Mouse (Mus musculus) thymus, postnatal 10 days (tissue): ENCODE data around the gene Frmd5.
"Not testable (repeated sequence)": the region's sequence is repeated elsewhere in the genome, so short reads cannot be mapped to it uniquely, and the experiment has no call there.

Experiments
- DNase-seq, 2 experiments: peaks; one replicate each; pipeline ENCODE4 v3.0.0; 2021; ENCODE audit warnings: low spot score in 2 of 2

Gene Frmd5

DNA sequence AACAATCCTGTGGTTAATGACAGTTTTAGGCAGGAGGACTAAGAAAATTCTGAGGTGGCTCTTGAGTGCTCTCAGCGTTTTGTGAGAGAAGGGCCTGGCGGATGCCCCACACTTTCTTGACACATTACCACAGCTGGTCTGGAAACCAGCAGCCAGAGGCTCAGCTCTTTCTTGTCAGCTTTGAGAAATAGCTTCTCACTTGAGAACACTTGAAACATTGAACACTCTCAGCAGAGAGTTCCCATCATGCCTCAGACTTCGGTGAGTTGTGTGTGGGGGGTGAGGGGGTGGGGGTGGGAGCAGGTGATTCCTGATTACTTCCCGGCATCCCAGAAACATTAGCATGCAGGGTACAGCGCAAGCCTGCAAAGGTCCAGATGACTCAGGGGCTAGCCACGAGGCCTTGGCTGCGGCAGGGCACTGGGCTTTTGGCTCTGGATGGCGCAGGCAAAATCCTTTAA, 231.1 kb downstream of the Frmd5 start:
- DNase-seq: no peak

DNA sequence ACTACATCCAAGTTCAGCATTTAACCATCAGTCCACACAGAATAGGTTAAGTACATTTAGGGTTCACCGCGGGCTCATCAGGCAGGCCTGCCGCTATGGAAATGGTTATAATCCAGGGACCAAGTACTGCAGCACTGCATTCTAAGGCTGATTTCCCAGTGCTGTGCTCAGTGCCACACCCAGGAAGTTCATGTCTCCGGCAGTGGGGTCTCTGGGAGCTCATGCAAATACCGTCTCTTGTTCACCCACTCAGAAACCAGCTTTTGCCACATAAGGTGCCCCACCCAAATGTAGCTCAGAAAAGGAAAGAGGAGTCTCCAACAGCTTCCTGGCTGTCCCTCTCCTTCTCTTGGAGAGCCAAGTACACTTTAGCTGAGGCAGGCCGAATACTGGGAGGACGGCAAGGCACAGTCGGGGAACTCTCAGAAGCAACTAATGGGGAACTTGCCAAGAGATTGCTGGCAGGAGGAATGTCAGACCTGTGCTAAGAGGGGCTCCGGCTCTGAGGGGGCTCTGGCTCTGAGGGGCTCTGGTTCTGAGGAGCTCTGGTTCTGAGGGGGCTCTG, 232.7 kb downstream of the Frmd5 start:
- DNase-seq: no peak

DNA sequence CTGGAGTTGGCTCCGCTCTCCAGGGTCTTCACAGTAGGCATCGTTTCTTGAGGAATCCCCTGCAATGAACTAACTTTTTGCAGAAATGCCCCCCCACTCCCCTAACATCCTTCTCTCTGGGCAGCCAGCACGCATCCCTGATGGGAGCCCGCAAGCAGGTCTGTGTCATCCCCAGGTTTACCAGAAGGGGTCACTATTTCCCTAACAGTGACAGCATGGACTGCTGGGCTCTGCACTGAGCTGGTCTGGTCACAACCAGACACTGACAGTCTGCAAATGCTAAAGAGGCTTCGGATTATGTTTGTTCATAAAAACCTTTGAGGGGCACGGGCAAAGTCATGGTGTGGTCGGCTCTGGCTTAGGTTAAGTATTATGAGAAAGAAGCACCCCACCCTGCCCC, 235.1 kb downstream of the Frmd5 start:
- DNase-seq: peak; percentile 53 to 86

DNA sequence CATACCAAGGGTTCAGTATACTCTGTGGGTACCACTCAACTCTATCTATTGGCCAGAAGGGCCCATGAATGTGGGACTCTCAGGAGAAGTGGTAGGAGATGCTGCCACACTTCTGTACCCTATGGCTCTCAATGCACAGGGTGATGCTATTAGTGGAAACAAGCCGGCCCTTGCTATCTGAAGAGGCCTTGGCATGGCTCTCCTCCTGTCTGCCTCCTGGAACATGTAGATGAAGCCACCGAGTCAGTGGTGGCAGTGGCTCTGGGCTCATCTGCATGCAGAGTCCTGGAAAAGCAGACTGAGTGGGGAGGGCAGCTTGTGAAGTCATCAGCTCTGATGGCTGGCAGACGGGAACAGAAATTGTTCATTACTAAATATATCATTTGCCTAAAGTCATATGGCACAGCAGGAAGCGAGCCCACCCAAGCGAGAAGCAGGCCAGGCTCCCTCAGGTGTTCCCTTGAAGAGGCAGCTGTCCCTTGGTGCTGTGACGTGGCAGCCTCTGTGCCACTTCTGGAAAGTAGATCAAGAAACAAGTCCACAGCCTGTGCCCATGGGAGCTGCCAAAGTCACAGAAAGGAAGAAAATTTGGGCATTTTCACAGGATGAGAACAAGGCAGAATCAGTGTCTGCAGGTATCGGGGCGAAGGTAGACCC, 235.8 kb downstream of the Frmd5 start:
- DNase-seq: no peak

DNA sequence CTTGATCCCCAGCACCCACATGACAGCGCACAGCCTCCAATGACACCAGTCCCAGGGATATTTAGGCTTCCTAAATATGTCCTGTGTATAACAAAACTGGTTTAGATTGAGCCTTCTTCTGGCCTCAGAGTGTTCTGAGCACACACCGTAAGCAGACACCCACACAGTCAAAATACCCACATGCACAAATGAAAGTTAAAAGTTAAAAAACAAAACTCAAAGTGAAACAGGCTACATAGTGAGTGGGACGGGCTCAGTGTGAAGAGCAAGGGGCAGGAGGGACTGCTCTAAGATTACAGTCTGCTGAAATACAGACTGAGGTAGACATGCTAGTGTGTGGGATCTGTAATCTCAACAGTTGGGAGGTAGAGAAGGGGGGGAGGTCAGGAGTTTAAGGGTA, 236.8 kb downstream of the Frmd5 start:
- DNase-seq: no peak

DNA sequence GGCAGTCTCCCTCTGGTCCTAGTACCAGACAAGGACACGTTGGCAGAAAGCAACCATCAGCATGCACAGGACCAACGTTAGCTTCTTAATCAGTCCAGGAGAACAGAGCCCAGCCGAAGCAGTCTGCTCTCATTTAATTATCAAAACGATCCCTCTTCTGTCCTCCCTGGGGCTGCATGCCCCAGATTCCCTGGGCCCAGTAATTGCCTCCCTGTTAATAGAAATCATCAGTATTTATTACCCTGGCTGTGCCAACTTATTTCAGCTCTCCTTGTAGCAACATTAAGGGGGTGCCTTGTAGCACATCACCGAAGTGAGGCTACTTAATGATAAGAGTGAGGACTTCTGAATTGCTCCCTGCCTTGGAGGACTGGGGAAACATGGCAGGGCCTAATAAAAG, 241.0 kb downstream of the Frmd5 start:
- no peak for DNase-seq

DNA sequence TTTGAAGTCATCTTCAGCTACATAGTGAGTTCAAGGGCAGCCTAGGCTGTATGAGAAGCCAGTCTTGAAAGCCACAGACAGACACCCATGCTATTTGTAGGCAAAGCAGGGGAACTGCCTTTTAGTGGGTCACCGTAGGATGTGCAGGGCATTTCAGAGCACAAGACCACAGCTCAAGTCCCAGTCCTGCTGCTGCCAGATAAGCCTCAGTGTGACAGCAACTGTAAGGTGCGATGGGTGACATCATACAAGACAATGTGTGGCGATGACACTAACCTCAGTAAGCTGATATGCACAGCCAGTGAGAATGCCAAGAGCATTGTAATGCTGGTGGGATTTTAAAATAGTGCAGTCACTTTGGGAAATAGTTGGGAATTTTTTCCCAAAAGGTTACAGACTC, 243.8 kb downstream of the Frmd5 start:
- no peak for DNase-seq

DNA sequence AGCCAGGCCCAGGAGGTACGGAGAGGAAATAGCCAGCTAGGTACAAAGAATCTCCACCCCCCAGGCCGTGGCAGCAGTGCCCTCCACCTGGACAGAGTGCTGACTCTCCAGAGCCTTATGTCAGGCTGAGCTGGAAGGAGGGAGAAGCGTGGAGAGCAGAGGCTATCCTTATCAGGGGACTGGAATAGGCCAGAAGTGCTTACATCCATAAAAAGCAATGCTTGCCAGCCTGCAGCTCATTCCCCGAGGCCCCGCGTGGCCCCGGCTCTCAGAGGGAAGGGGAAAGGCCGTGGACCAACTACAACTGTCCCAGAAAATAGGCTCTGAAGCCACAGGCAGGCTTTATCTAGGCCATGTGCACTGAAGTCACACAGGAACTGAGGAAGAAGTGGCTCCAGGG, 255.6 kb downstream of the Frmd5 start:
- no peak for DNase-seq

DNA sequence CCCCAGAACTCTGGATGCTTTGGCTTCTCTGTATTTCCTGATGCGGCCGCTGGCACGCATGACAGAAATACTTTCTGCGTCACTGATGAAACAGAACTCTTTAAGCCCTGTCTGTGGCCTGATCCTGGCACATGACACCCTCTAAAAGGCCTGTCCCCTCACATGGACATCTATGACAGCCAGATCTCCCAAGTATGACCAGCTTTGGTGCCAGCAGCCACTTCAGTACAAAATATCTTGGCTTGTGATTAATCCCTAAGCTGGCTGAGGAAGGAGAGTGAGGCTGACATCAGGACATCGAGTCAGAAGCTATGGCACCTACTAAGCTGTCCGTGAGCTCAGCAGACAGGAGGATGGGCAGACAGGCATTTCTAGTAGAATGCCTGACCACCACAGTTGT, 257.3 kb downstream of the Frmd5 start:
- no peak for DNase-seq

DNA sequence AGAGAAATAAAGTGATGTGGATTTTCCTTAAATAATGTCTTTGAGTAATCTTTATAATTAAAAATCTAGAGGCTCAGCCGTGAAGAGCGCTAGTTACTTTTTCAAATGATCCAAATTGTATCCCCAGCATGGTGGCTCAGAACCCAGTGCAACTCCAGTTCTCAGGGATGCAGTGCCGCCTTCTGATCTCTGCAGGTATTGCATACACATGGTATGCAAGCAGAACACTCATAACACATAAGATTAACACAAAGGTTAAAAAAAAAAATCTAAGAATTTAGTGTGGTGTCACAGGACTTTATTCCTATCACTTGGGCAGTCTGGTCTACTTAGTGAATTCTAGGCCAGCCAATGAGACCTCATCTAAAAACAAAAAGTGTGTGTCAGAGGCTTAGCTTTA, 262.1 kb downstream of the Frmd5 start:
- DNase-seq: no peak

DNA sequence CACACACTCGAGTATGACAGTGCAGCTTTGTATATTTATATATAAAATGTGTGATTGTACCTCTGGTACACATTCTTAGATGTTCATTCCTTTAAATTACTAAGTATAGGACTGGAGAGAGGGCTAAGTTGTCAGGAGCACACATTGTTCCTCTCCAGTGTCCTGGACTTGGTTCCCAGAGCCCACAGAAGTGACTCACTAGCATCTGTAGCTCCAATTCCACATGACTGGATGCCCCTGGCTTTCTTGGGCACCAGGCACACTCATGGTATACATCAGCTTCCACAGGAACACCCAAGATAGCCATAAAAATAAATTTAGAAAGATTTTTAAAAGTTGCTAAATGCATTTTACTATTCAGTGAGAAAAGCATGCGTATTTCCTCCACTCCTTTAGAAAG, 281.8 kb downstream of the Frmd5 start:
- DNase-seq: no peak

DNA sequence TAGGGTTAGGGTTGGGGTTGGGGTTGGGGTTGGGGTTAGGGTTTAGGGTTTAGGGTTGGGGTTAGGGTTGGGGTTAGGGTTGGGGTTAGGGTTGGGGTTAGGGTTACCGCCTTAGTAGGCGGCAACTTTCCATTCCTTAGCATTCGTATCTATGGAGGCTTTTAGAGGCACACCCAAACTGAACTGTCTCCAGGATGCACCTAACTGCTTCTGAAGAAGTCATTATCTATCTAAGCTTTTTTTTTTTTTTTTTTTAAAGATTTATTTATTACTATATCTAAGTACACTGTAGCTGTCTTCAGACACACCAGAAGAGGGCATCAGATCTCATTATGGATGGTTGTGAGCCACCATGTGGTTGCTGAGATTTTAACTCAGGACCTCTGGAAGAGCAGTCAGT, 284.1 kb downstream of the Frmd5 start:
- not testable (repeated sequence) for DNase-seq

DNA sequence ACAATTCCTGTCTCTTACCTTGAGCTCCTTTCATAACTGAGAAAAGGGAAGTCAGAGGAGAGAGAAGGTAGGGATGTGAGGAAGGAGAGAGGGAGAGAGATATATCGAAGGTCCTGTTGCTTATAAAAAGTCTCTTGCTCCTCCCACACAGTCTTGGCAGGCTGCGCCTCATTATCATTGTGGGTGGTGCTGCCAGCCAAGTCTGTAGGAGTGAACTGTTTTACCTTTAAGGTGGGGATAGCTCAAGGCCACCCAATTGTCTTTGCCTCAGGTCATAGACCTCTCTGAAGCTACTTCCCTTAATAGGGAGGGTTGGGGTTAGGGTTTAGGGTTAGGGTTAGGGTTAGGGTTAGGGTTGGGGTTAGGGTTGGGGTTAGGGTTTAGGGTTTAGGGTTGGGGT, 284.9 kb downstream of the Frmd5 start:
- no peak for DNase-seq

DNA sequence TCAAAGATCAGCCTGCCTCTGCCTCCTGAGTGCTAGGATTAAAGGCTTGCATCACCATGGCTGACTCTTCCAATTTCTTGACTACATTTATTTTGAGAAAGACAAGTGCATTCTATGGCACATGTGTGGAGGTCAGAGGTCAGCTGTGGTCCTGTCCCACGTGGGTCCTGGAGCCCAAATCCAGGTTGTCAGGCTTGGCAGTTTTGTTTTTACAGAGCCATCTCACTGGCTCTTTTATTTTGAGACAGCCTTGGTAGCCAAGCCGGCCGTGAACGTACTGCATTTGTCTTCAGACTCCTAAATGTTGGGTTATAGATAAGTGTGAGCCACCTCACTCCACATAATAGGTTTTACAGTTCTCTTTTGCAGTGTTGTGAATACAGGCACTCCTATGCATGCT, 288.2 kb downstream of the Frmd5 start:
- not testable (repeated sequence) for DNase-seq

DNA sequence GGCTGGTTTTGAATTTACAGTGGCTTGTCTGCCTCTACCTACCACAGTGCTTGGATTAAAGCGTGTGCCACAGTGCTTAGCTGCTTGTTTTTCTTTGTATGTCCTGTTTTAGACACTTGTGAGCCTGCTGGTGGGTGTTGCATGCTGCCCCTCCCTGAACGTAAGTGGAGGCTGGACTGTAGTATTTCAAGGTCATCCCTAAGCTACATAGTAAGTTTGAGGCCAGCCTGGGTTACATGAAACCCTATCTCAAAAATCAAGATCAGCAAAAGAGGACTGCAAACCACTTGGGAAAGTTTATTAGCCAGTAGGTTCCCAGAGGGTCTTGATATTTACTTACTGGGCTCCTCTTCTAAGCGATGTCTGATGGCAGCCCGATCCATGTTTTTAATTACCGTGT, 288.8 kb downstream of the Frmd5 start:
- DNase-seq: no peak

DNA sequence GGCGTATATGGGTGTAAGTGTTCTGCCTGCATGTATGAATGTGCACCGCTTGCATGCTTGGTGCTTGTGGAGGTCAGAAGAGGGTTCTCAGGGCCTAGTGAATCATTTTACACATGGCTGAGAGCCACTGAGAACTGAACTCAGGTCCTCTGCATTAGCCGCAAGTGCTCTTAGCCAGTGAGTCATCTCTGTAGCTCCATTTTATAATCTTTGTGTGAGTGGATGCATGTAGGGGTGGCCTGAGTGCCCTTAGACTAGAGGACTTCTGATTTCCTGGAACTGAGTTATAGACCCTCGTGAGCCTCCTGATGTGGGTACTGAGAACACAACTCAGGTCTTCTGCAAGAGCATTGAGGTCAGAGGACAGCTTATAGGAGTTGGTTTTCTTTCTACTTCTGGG, 292.7 kb downstream of the Frmd5 start:
- no peak for DNase-seq

DNA sequence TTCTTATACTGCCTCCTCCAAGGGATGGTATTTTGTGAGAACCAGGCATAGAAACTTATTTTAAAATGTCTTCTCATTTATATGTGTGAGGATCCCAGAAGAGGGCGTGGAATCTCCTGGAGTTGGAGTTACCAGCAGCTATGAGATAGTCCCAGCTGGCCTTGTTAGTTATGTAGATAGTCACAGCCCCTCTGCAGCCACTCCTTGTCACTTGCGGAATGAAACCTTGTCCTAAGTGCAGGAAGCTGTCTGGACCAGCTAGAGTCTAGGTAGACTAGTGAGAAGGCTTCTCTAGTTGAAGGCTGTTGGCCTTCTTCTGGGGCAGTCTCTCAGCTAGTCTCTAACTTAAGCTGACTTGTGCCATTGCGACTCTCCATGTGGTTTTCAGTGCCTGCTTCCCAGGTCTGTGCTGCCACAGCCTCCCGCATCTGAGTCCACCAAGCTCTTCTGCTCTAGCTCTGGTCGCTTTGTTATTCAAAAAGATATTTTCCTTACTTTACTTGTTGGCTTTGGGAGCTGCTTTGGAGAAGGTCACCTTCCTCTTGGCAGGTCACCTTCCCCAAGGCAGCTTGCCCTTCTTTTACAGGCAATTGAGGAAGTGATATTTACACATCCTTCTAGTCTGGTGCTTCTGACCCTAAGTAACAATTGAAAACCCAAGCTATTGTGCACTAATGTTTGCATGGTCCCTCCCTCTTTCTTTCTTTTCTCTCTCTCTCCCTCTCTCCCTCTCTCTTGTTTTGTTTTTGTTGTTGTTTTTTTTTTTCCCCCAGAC, 293.7 kb downstream of the Frmd5 start:
- not testable (repeated sequence) for DNase-seq

DNA sequence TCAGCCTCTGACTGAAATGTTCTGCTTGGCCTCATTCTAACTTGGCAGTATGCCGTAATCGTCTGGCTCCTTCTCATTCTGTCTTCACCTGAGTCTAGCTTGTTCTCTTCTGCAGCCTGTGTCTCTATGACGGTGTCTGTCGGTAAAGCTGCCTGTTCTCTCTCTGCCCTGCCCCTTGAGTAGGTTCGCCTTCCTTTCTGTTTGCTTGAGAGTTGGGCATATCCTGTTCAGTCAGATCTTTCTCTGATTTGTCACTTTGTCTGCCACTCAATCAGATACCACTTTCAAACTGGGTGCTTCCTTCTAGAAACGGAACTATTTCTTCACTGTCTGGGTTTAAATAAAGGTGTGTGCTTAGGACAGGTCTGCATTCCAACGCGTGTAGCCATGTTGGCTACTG, 295.5 kb downstream of the Frmd5 start:
- DNase-seq: no peak

DNA sequence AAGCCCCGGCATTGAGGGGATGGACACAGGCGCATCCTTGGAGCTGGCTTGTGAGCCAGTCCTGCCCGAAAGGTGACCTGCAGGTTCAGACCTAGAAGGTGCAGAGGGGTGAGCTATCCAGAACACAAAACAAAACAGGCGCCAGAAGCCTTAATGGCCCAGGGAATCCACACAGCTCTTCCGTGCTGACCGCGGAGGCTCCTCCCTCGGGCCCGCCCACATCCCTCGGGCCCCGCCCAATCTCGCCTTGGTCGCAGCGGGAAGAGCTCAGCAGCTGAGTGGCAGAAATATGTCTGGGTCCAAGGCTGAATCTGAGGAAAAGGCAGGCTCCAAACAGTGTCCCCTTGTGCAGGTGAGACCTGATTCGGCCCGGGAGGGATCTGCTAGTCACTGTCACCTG, 297.3 kb downstream of the Frmd5 start:
- peak in 1 of 2 experiments; percentile 14 for DNase-seq

DNA sequence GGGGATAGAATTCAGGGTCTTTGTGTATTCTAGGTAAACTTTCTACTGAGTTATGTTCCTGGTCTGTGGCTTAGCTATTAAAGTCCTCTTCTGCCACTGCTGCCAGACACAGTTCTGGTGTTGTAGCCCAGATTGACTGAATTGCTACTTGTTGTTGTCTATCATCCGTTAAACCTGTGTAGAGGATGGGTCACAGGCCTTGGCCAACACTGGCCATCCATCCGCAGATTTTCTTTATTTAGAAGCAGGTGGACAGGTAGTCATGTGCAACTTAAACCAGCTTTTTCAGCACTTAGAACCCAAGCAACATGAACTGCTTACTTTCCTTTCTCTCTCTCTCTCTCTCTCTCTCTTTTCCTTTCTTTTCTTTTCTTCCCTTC, 298.9 kb downstream of the Frmd5 start:
- DNase-seq: no peak

DNA sequence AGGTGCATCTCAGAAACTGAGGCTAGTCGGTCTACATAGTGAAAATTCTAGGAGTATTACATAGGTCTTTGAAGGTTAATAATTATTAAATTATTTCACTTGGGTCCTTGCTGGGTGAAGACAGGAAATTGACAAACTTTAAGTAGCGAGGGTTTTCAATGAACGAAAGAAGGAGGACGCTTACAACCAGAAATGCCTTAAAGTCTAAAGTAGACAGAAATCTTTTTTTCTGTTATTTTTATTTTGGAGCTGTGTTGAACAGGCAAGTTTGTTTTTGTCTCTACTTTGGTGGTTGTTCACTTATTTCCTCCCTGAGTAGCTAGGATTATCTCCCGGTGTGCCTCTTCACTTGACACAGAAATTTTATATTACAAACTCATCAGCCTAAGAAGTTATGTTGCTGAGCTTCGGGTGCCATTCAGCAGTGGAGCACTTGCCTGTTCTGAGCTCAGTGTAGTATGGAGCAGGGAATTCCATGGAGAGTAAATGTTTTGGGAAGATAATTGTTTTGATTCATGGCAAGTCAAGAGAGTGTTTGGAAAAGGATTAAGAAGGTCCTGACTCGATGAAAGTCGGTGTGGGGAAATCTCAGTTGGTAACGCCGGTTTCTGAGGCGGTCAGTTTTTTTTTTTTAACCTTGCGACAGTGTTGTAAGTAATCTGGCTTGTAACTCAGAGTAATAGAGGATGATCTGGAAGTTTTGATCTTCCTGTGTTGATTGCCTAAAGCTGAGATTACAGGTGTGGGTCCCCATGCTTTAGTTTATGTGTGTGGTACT, 299.5 kb downstream of the Frmd5 start:
- no peak for DNase-seq
